Mouse (Mus musculus) stomach, adult 2 months (tissue): ENCODE measurements around the gene Plekha1. TPM values are rescaled to one million over a fixed set of nuclear protein-coding genes. Genes with fewer than 3 reads are reported as not detected.

ENCODE experiments used
- polyA plus RNA-seq: library from polyadenylated mRNA; depleted of rRNA; stranded (reverse); fragments of >200 nt; gene quantifications from 2 replicates; pipeline ENCODE4 v1.2.3, GENCODE M21; 2012; rRNA removed

Plekha1 gene
- 8.5 and 9.5 TPM in 2 replicates for polyA plus RNA-seq

GRCm38 (mm10) chr7:130865613-130866591, at the start of gene Plekha1:
Gene Plekha1 (plus strand): TSS chr7:130865756.

GRCm38 (mm10) chr7:130935793-130936471, 70.4 kb downstream of the Plekha1 start, which contains the start of gene Htra1:
Gene Htra1 (plus strand): TSS chr7:130936111.

Other genes with a start within 250 kb of the Plekha1 start
- not detected in 2 replicates for gene Btbd16, start 91.7 kb upstream of the Plekha1 start, polyA plus RNA-seq
- gene Htra1, start 70.4 kb downstream of the Plekha1 start, polyA plus RNA-seq = 35.0 and 64.7 TPM in 2 replicates
- 31.9 and 36.6 TPM in 2 replicates for gene Dmbt1, start 166.3 kb downstream of the Plekha1 start, polyA plus RNA-seq